Mouse (Mus musculus): Measurements from ENCODE around the gene Gng10. TPM values are rescaled to one million over a fixed set of nuclear protein-coding genes. Genes with fewer than 3 reads are reported as not detected.

The Gng10 gene
- total RNA-seq (2015) = 266 and 325 TPM in 2 replicates
- total RNA-seq (2017) = 179 and 182 TPM in 2 replicates

GRCm38 (mm10) chr4:59034918-59035785 lies at the start of gene Gng10:
Gene Gng10 (plus strand): TSS chr4:59035088.
- peak; percentile 69 for ATAC-seq (ENCODE audit: poor library complexity, severe bottlenecking)

- ATAC-seq (ENCODE audit: poor library complexity, severe bottlenecking) = peak; percentile 56
These were observed 49.7 kb upstream of the Gng10 start for GRCm38 (mm10) chr4:58985157-58985648.

DNA sequence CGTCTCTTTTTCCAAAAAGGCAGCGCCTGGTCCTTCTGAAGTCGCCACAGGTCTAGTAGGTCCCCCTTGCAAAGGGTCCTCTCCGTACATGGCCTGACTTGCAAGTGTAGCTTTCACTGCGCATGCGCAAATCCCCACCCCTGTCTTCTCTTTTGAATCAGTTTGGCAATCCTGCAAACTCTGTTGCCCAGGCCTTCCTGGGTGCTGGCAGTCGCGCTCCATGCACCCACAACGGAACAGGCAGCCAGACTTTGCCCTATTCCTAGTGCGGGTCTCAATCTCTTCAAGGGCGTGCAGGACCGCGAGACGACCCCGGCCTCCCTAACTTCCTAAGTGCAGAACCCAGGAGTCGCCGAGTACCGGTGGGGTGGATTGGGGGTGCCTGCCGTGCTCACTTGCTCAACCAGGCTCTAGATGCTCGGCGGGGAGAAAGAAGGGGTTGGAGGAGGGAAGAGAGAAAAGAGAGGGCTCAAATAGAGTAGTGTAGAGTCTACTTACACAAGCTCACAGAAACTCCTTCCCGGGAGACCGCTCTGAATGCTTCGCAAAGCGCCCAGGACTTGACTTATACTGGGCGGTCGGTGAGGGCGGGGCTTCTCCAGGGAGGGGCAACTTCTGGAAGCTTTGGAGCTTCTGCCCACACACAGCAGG lies 48.2 kb upstream of the Gng10 start, which contains the start of gene Ptgr1:
TSS of gene Ptgr1 (minus strand) at position 580 of the 651 bp plus-strand sequence.
- peak; percentile 50 for ATAC-seq (ENCODE audit: poor library complexity, severe bottlenecking)

GRCm38 (mm10) chr4:58989303-58989898 lies 45.5 kb upstream of the Gng10 start:
- ATAC-seq (ENCODE audit: poor library complexity, severe bottlenecking) = peak; percentile 25; the same call in 1 of the 2 replicates

DNA sequence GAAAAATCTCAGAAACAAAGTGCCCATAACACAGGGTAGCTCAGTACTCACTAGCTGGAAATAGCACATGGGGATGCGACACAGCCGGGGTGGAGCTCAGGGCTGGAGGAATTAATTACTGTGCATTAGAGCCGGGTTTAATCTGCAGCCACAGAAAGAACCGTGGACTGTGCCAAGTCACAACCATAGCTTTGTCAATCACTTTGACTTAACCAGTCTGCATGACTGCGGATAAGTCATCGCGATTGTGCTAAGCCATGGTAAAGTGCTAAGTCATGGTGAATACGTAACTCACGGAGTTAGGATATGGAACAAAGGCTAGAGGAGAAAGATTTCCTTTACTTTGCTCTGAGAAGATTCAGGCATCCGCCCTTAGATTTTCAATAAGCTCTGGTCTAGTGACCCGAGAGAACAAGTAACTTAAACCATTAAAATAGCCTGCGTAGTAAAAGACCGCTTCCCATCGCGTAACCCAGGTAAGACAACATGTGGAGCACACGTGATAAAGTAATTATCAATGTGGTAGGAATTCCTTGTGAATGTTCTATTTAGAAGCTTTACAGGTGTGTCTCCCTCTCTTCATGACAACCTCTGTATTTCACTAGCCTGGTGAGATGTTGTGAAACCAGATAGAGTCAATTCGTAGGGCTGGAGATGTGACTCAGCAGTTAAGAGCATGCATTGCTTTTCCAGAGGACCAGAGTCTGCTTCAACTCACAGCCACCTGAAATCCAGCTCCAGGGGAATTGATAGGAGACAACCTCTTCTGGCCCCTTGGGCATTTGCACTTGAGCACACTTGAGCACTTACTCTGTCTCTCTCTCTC lies 44.1 kb upstream of the Gng10 start:
- peak; percentile 32 for ATAC-seq (ENCODE audit: poor library complexity, severe bottlenecking)

DNA sequence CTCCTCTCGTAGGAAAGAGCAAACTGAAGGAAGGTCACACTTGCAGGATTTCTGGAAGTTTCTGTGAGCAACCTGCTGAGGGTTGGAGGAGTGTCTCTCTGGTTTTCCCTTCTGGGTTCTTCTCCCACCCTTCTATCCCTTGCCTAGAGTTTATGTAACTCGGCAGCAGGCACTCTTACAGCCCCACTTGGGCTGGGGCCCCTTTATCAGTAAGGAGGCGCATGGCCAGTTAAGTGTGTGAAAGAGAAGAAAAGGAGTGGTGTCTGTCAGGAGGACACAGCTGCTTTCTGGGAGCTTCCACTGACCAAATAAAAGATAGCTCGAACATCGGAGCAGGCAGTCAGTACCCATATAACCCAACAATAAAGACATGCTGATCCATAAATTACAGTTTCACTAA lies 42.7 kb upstream of the Gng10 start:
- ATAC-seq (ENCODE audit: poor library complexity, severe bottlenecking) = no peak

DNA sequence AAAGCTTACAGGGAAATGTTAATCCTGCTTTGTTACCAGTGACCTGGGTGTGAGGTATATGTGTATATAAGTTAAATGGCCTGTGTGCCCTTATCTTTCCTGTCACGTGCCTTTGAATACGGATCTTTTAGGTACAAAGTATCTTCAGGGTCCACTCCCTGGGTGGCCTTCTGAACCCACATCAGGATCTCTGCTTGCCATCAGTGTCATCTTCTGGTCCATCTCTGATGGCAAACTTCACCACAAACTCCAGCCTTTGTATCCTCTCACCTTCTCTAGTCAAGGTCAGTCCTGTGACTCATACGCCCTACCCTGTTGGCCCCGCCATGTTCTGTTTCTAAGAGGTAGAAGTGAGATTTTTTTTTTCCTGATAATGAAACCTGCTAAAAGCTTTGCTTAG lies 40.1 kb upstream of the Gng10 start, which contains the start of gene Dnajc25:
TSS of gene Dnajc25 (plus strand) at position 301 of the 400 bp plus-strand sequence.
- no peak for ATAC-seq (ENCODE audit: poor library complexity, severe bottlenecking)

DNA sequence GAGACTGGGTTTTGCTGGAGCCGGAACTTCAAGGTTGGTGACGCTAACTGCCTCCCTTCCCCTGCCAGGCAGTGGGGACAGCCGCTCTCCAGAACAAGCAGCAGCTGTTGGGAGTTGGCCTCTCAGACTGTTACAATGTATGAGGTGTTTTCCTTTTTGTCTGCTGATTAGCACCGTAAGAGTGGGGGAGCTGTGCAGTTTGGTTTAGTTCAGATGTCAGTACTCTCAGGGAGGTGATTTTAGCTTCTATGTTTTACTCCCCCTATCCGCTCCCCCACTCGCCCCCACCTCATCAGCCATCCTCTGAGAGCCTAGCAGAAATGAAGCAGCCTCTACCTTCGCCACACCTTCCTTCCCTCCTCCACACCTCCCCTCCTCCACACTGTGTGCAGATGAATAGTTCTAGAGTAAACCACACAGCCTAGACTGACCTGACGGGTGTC lies 39.6 kb upstream of the Gng10 start:
- ATAC-seq (ENCODE audit: poor library complexity, severe bottlenecking) = no peak

DNA sequence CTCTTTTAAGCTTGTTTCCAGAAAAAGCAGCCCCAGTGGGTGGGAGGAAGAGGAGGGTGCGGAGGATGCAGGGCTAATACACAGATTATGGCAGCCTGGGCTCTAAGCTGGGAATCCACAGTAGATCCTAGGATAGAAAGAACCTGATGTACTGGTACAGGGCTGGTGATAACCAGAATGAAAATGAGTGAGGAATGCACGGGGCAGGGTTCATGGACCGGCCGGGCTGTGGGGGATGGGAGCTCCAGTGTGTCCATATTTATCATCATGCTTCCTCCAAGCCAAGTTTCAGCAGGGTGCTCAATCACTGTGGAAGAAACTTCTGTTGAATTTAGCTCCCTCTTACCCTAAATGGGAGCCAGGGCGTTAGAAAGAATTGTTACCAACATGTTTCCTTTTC lies 37.8 kb upstream of the Gng10 start:
- ATAC-seq (ENCODE audit: poor library complexity, severe bottlenecking) = no peak

GRCm38 (mm10) chr4:58998688-58999087 lies 36.2 kb upstream of the Gng10 start:
- no peak for ATAC-seq (ENCODE audit: poor library complexity, severe bottlenecking)

GRCm38 (mm10) chr4:58999686-59000085 lies 35.2 kb upstream of the Gng10 start:
- ATAC-seq (ENCODE audit: poor library complexity, severe bottlenecking) = peak; percentile 64

- ATAC-seq (ENCODE audit: poor library complexity, severe bottlenecking) = 0 out of 2 replicates have a peak, but pooled peaks have one; percentile 23
These were observed 34.3 kb upstream of the Gng10 start for GRCm38 (mm10) chr4:59000614-59001013.

DNA sequence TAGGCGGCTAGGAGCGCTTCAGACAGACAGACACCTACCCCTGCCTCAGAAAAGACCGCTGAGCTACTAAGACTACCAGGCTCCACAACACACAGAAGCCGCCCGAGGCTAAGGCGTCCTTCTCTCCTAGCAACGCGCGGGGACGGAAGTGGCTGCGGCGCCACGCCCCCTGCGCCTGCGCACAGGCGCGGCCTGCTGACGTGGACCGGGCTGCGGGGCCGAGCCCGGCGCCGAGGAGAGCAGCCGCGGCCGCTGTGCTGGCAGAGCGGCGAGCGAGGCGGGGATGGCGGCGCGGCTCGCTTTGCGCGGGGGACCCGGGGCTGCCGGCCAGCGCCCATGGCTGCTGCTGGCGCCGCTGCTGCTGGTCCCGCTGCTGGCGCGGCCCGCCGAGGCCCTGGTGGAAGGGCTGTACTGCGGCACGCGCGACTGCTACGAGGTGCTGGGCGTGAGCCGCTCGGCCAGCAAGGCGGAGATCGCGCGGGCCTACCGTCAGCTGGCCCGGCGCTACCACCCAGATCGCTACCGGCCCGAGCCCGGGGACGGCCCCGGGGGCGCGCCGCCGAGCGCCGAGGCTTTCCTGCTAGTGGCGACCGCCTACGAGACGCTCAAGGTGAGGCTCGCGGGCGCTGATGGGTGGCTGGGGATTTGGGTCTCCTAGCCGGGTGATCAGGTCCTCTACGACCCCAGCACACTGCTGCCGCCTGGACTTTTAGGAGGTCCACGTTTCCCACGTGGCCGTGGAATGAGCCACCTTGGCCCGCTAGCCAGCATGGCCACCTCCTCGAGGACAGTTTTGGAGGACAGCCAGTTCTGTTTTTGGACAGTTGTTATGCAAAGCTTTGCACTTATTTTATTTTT lies 31.7 kb upstream of the Gng10 start, which contains the start of gene Gm20503:
TSS of gene Gm20503 (plus strand) at position 263 of the 858 bp plus-strand sequence.
- peak; percentile 93 for ATAC-seq (ENCODE audit: poor library complexity, severe bottlenecking)

- no peak for ATAC-seq (ENCODE audit: poor library complexity, severe bottlenecking)
These were observed 31.1 kb upstream of the Gng10 start for GRCm38 (mm10) chr4:59003806-59004200.

DNA sequence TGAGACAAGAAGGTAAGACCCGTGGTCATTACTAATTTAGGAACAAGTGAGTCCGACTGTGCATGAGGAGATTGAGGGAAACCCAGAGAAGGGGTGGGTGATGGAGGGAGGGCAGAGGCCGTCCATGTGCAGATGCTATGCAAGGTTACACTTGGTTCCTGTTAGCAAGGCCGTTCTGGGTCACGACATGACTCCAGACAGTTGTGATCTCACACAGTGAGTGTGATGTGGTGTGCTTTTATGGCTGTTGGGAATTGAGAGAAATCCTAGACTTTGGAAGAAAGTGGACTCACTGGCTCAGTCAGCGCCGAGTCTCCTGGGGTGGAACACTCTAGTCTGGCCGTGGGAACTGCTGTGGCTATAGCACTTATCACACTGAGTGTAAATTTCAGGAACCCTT lies 28.7 kb upstream of the Gng10 start:
- no peak for ATAC-seq (ENCODE audit: poor library complexity, severe bottlenecking)

GRCm38 (mm10) chr4:59007016-59007415 lies 27.9 kb upstream of the Gng10 start:
- no peak for ATAC-seq (ENCODE audit: poor library complexity, severe bottlenecking)

- no peak for ATAC-seq (ENCODE audit: poor library complexity, severe bottlenecking)
These were observed 26.9 kb upstream of the Gng10 start for GRCm38 (mm10) chr4:59007974-59008373.

GRCm38 (mm10) chr4:59009186-59009585 lies 25.7 kb upstream of the Gng10 start:
- peak; percentile 82 for ATAC-seq (ENCODE audit: poor library complexity, severe bottlenecking)

GRCm38 (mm10) chr4:59009696-59010095 lies 25.2 kb upstream of the Gng10 start:
- peak; percentile 51 for ATAC-seq (ENCODE audit: poor library complexity, severe bottlenecking)

All from megakaryocyte, adult 5-6 weeks (primary cell).